Mouse (Mus musculus): Measurements from ENCODE around the gene D8Ertd738e. TPM values are rescaled to one million over a fixed set of nuclear protein-coding genes. Genes with fewer than 3 reads are reported as not detected.

The D8Ertd738e gene
- polyA plus RNA-seq, 1 experiment from 2014 or later = 358 TPM

DNA sequence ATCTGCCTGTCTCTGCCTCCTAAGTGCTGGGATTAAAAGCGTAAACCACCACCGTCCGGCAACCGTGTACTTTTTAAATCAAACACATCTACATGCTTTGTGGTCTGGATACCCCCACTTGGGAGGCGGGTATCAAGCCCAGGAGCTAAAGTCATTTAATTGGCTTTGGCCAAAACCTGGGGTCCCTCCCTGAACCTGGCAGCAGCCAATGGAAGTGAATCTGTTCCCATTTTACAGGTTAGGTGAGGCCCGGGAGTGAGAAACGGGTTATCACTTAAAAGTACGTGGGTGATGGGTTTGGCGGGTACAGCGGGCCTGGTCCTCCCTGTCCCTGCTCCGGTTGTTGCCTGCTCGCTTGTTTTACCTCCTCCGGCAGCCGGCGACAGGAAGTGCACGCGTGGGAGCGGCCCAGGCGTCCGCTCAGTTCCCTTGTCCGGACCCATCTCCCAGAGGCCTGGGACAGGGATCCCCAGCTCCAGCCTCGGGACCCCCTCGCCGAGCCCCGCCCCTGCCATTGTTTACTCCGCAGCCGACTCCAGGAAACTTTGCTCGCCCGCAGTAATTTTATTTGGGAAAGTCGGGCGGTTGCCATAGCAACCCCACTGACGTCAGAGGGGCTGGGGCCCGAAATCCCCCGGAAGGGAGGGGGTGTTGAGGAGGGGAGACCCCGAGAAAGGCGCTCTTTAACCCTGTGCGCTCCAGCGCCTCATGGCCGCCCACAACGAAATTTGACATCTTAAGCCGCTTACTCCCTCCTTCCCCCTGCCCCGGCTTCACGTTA, 52.2 kb downstream of the D8Ertd738e start:
- Histone ChIP-seq H3K27ac (ENCODE audit: low read length) (peak overlapping the region; percentile 95), H3K4me3 (ENCODE audit: low read depth, low read length) (peak overlapping the region; percentile 40), H3K9ac (replicated peaks; ENCODE audit: low read depth, low read length) (peak overlapping the region; percentile 50), H3K4me2 (replicated peaks; ENCODE audit: low read depth, low read length) (peak overlapping the region; percentile 51), H3K27me3 (ENCODE audit: control insufficient read depth, insufficient read depth, low read length) (no peaks in the 10 kb centered on the region), H3K4me1 (ENCODE audit: control insufficient read depth, insufficient read depth, low read length) (peaks cover 44% of the 10 kb centered on the region), H3K9me3 (ENCODE audit: control insufficient read depth, low read depth, low read length) (no peaks in the 10 kb centered on the region), H3K36me3 (ENCODE audit: control insufficient read depth, insufficient read depth, low read length) (peaks cover 2% of the 10 kb centered on the region; the same call in 1 of the 2 replicates)
- WGBS = 2% methylated on average over 43 of the region's 43 CpGs
- peak; percentile 49 for ATAC-seq (ENCODE audit: insufficient number of reproducible peaks, insufficient read depth, low FRiP score, low read depth)

MicroRNAs encoded within 50 kb of the gene (microRNA counts, 519-probe panel; counts per million panel counts)
- microRNA mmu-miR-23a = 4,499 counts per million, percentile 88 among the panel's probes with 10 or more counts
- 4,793 counts per million, percentile 93 among the panel's probes with 10 or more counts for microRNA mmu-miR-27a

Small RNA genes lying within 50 kb of the gene (microRNA-seq; reads per million reads assigned to microRNA genes)
- gene Mir23a (20,577 reads per million, percentile 97 among the genes with 10 or more reads in this experiment), gene Mir24-2 (not detected), gene Mir27a (523 reads per million, percentile 65 among the genes with 10 or more reads in this experiment), gene Mir3074-2 (not detected)

Other genes starting within 250 kb of the D8Ertd738e start
- gene 1700067K01Rik, start 248.2 kb downstream of the D8Ertd738e start, polyA plus RNA-seq (2014; fragmentation: Nextera tagmentation; extraction: Ambion mirVana) = 0.71 and 0.87 TPM in 2 replicates
- gene 2210011C24Rik, start 237.5 kb downstream of the D8Ertd738e start, polyA plus RNA-seq (2014; fragmentation: Nextera tagmentation; extraction: Ambion mirVana) = 1.1 and 1.3 TPM in 2 replicates
- gene Palm3, start 228.2 kb downstream of the D8Ertd738e start, polyA plus RNA-seq (2014; fragmentation: Nextera tagmentation; extraction: Ambion mirVana) = 3.2 and 3.6 TPM in 2 replicates
- gene Il27ra, start 207.1 kb downstream of the D8Ertd738e start, polyA plus RNA-seq (2014; fragmentation: Nextera tagmentation; extraction: Ambion mirVana) = 1.1 and 1.3 TPM in 2 replicates
- gene Rln3, start 204.7 kb downstream of the D8Ertd738e start, polyA plus RNA-seq (2014; fragmentation: Nextera tagmentation; extraction: Ambion mirVana) = not detected in 2 replicates
- gene Gm10643, start 184.6 kb downstream of the D8Ertd738e start, polyA plus RNA-seq (2014; fragmentation: Nextera tagmentation; extraction: Ambion mirVana) = 1.5 and 2.9 TPM in 2 replicates
- 10.4 and 12.0 TPM in 2 replicates for gene Rfx1, start 182.9 kb downstream of the D8Ertd738e start, polyA plus RNA-seq (2014; fragmentation: Nextera tagmentation; extraction: Ambion mirVana)
- gene Dcaf15, start 145.0 kb downstream of the D8Ertd738e start, polyA plus RNA-seq (2014; fragmentation: Nextera tagmentation; extraction: Ambion mirVana) = 9.0 and 10.8 TPM in 2 replicates
- 0.18 and 0.20 TPM in 2 replicates for gene Podnl1, start 123.7 kb downstream of the D8Ertd738e start, polyA plus RNA-seq (2014; fragmentation: Nextera tagmentation; extraction: Ambion mirVana)
- 17.9 and 18.2 TPM in 2 replicates for gene Cc2d1a, start 101.8 kb downstream of the D8Ertd738e start, polyA plus RNA-seq (2014; fragmentation: Nextera tagmentation; extraction: Ambion mirVana)
- 0.59 and 0.94 TPM in 2 replicates for gene 4930432K21Rik, start 101.7 kb downstream of the D8Ertd738e start, polyA plus RNA-seq (2014; fragmentation: Nextera tagmentation; extraction: Ambion mirVana)
- gene Nanos3, start 64.5 kb downstream of the D8Ertd738e start, polyA plus RNA-seq (2014; fragmentation: Nextera tagmentation; extraction: Ambion mirVana) = 3.3 and 5.0 TPM in 2 replicates
- gene Zswim4, start 12.7 kb downstream of the D8Ertd738e start, polyA plus RNA-seq (2014; fragmentation: Nextera tagmentation; extraction: Ambion mirVana) = 9.3 and 9.5 TPM in 2 replicates
- gene Mri1, start 7.6 kb upstream of the D8Ertd738e start, polyA plus RNA-seq (2014; fragmentation: Nextera tagmentation; extraction: Ambion mirVana) = 69.7 and 73.7 TPM in 2 replicates
- gene Ccdc130, start 20.7 kb upstream of the D8Ertd738e start, polyA plus RNA-seq (2014; fragmentation: Nextera tagmentation; extraction: Ambion mirVana) = 20.2 and 20.7 TPM in 2 replicates
- gene Cacna1a, start 138.7 kb upstream of the D8Ertd738e start, polyA plus RNA-seq (2014; fragmentation: Nextera tagmentation; extraction: Ambion mirVana) = 6.2 and 6.7 TPM in 2 replicates

All from stomach, embryonic 14.5 days (tissue).